Mouse (Mus musculus): Measurements from ENCODE around the gene Ssbp4.

The Ssbp4 gene

GRCm38 (mm10) chr8:70608749-70609367 is at the start of gene Ssbp4:
TSS of gene Ssbp4 (minus strand) at chr8:70608872.
- ATAC-seq (ENCODE audit: insufficient number of reproducible peaks, low FRiP score, low TSS enrichment): no peak

GRCm38 (mm10) chr8:70657739-70658138 is 49.1 kb upstream of the Ssbp4 start:
- ATAC-seq (ENCODE audit: insufficient number of reproducible peaks, low FRiP score, low TSS enrichment): no peak

GRCm38 (mm10) chr8:70657214-70657613 is 48.5 kb upstream of the Ssbp4 start:
- ATAC-seq (ENCODE audit: insufficient number of reproducible peaks, low FRiP score, low TSS enrichment): no peak

- ATAC-seq (ENCODE audit: insufficient number of reproducible peaks, low FRiP score, low TSS enrichment): no peak
Observed at GRCm38 (mm10) chr8:70656193-70656790, 47.6 kb upstream of the Ssbp4 start.

- ATAC-seq (ENCODE audit: insufficient number of reproducible peaks, low FRiP score, low TSS enrichment): no peak
Observed at GRCm38 (mm10) chr8:70655469-70655868, 46.8 kb upstream of the Ssbp4 start.

GRCm38 (mm10) chr8:70654121-70654520 is 45.4 kb upstream of the Ssbp4 start:
- ATAC-seq (ENCODE audit: insufficient number of reproducible peaks, low FRiP score, low TSS enrichment): no peak

- ATAC-seq (ENCODE audit: insufficient number of reproducible peaks, low FRiP score, low TSS enrichment): no peak
Observed at GRCm38 (mm10) chr8:70653226-70653625, 44.6 kb upstream of the Ssbp4 start.

- ATAC-seq (ENCODE audit: insufficient number of reproducible peaks, low FRiP score, low TSS enrichment): no peak
Observed at GRCm38 (mm10) chr8:70650351-70650750, 41.7 kb upstream of the Ssbp4 start.

GRCm38 (mm10) chr8:70649324-70649723 is 40.7 kb upstream of the Ssbp4 start:
- no peak for ATAC-seq (ENCODE audit: insufficient number of reproducible peaks, low FRiP score, low TSS enrichment)

- ATAC-seq (ENCODE audit: insufficient number of reproducible peaks, low FRiP score, low TSS enrichment): no peak
Observed at GRCm38 (mm10) chr8:70648921-70649320, 40.2 kb upstream of the Ssbp4 start.

- no peak for ATAC-seq (ENCODE audit: insufficient number of reproducible peaks, low FRiP score, low TSS enrichment)
Observed at GRCm38 (mm10) chr8:70648164-70648442, 39.4 kb upstream of the Ssbp4 start.

GRCm38 (mm10) chr8:70647343-70648163 is 38.9 kb upstream of the Ssbp4 start:
- no peak for ATAC-seq (ENCODE audit: insufficient number of reproducible peaks, low FRiP score, low TSS enrichment)

GRCm38 (mm10) chr8:70646775-70647174 is 38.1 kb upstream of the Ssbp4 start:
- ATAC-seq (ENCODE audit: insufficient number of reproducible peaks, low FRiP score, low TSS enrichment): no peak

- ATAC-seq (ENCODE audit: insufficient number of reproducible peaks, low FRiP score, low TSS enrichment): no peak
Observed at GRCm38 (mm10) chr8:70646369-70646768, 37.7 kb upstream of the Ssbp4 start.

GRCm38 (mm10) chr8:70645501-70646224 is 37.0 kb upstream of the Ssbp4 start:
- no peak for ATAC-seq (ENCODE audit: insufficient number of reproducible peaks, low FRiP score, low TSS enrichment)

GRCm38 (mm10) chr8:70644065-70644464 is 35.4 kb upstream of the Ssbp4 start:
- no peak for ATAC-seq (ENCODE audit: insufficient number of reproducible peaks, low FRiP score, low TSS enrichment)

- no peak for ATAC-seq (ENCODE audit: insufficient number of reproducible peaks, low FRiP score, low TSS enrichment)
Observed at GRCm38 (mm10) chr8:70643019-70643418, 34.3 kb upstream of the Ssbp4 start.

- ATAC-seq (ENCODE audit: insufficient number of reproducible peaks, low FRiP score, low TSS enrichment): no peak
Observed at GRCm38 (mm10) chr8:70638752-70639151, 30.1 kb upstream of the Ssbp4 start.

- ATAC-seq (ENCODE audit: insufficient number of reproducible peaks, low FRiP score, low TSS enrichment): no peak
Observed at GRCm38 (mm10) chr8:70636838-70637237, 28.2 kb upstream of the Ssbp4 start.

GRCm38 (mm10) chr8:70635527-70635926 is 26.9 kb upstream of the Ssbp4 start:
- no peak for ATAC-seq (ENCODE audit: insufficient number of reproducible peaks, low FRiP score, low TSS enrichment)

GRCm38 (mm10) chr8:70634066-70634465 is 25.4 kb upstream of the Ssbp4 start:
- ATAC-seq (ENCODE audit: insufficient number of reproducible peaks, low FRiP score, low TSS enrichment): no peak

Measured in cerebellum, adult (tissue).